8 mouse cellular contexts compared by ENCODE assay signal in the genomic region with DNA sequence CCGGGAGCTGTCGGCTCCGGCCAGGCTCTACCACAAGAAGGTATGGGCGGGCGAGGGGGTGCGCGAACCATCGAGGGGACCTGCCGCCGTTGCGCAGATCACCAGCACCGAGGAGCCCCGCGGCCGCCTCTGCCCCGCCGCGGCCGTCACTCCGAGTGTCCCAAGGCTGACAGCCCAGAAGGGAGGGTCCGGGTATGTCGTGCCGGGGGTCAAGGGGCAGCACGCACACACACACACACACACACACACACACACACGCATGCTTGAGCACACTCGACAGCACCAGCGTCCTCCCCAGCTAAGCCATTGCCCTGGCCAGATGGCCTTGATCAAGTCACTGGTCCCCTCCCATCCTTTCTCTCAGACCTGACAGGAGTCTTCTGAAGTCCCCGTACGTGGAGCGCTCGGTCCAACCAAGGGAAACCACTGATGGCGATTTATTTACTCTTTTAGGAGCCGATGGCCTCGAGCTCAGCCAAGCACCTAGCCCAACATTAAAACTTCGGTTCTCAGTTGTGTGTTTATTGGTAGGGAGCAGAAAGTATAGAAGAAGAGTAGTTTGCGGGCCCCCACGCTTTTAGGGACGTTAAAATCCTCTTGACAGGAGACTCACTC. TPM values are rescaled to one million over a fixed set of nuclear protein-coding genes. Genes with fewer than 3 reads are reported as not detected.
A peak's percentile ranks its signal among the peaks of the same experiment; 100 is the strongest.
DNase-seq lines count a peak whose midpoint lies in the region; ATAC-seq and TF ChIP-seq lines count a peak whose summit lies in the region.

No protein-coding gene starts in this region.

- TF ChIP-seq CTCF in bone marrow macrophage, adult 2 months (IDR thresholded peaks at IDR 0.05; ENCODE audit: low read depth, low read length) = no peak

- peaks cover 52% of the 10 kb centered on the region for H3K36me3 ChIP-seq in kidney, embryonic 15.5 days
- peaks cover 16% of the 10 kb centered on the region for H3K36me3 ChIP-seq in hindbrain, embryonic 16.5 days (ENCODE audit: control insufficient read depth, insufficient read depth, low read length)
- peaks cover 22% of the 10 kb centered on the region for H3K36me3 ChIP-seq in midbrain, embryonic 15.5 days (replicated peaks)

- peak overlapping the region; percentile 98 for H3K27ac ChIP-seq in kidney, embryonic 15.5 days
- peak overlapping the region; percentile 29; the same call in 1 of the 2 replicates for H3K27ac ChIP-seq in bone marrow macrophage, adult 2 months (ENCODE audit: insufficient read depth, low read depth, low read length)
- peak overlapping the region; percentile 99 for H3K27ac ChIP-seq in hindbrain, embryonic 16.5 days (ENCODE audit: low read depth, low read length)
- H3K27ac ChIP-seq in midbrain, embryonic 15.5 days = peak overlapping the region; percentile 99

- WGBS in kidney, embryonic 15.5 days = 1% methylated on average over 38 of the region's 38 CpGs
- WGBS in hindbrain, embryonic 16.5 days = 2% methylated on average over 26 of the region's 38 CpGs
- WGBS in midbrain, embryonic 15.5 days = 2% methylated on average over 31 of the region's 38 CpGs

- peaks cover 34% of the 10 kb centered on the region for H3K4me1 ChIP-seq in kidney, embryonic 15.5 days
- peaks cover 37% of the 10 kb centered on the region for H3K4me1 ChIP-seq in bone marrow macrophage, adult 2 months (ENCODE audit: control insufficient read depth, insufficient read depth, low read length)
- peaks cover 27% of the 10 kb centered on the region for H3K4me1 ChIP-seq in hindbrain, embryonic 16.5 days (ENCODE audit: control insufficient read depth, insufficient read depth, low read depth, low read length)
- peaks cover 32% of the 10 kb centered on the region for H3K4me1 ChIP-seq in midbrain, embryonic 15.5 days

- DNase-seq in kidney, postnatal 4 days = no peak
- DNase-seq in kidney, postnatal 10 days = no peak
- no peak for DNase-seq in kidney, adult 11 months

- H3K4me3 ChIP-seq in kidney, embryonic 15.5 days (replicated peaks) = peak overlapping the region; percentile 86
- peak overlapping the region; percentile 91 for H3K4me3 ChIP-seq in bone marrow macrophage, adult 2 months (ENCODE audit: insufficient read depth, low read length)
- peak overlapping the region; percentile 91 for H3K4me3 ChIP-seq in hindbrain, embryonic 16.5 days (ENCODE audit: low read length)
- peak overlapping the region; percentile 97 for H3K4me3 ChIP-seq in midbrain, embryonic 15.5 days

- H3K27me3 ChIP-seq in kidney, embryonic 15.5 days = no peaks in the 10 kb centered on the region
- H3K27me3 ChIP-seq in hindbrain, embryonic 16.5 days (replicated peaks; ENCODE audit: control insufficient read depth, insufficient read depth, low read length) = no peaks in the 10 kb centered on the region
- no peaks in the 10 kb centered on the region for H3K27me3 ChIP-seq in midbrain, embryonic 15.5 days (replicated peaks)

- no peaks in the 10 kb centered on the region for H3K9me3 ChIP-seq in kidney, embryonic 15.5 days (replicated peaks)
- H3K9me3 ChIP-seq in hindbrain, embryonic 16.5 days (ENCODE audit: control insufficient read depth, low read length) = no peaks in the 10 kb centered on the region
- H3K9me3 ChIP-seq in midbrain, embryonic 15.5 days = no peaks in the 10 kb centered on the region

- peak; percentile 62 for ATAC-seq in kidney, embryonic 15.5 days (replicated peaks; ENCODE audit: low FRiP score)
- peak; percentile 50 for ATAC-seq in hindbrain, embryonic 16.5 days
- no peak; the same call in 1 of the 2 replicates for ATAC-seq in midbrain, embryonic 15.5 days (replicated peaks)
- no peak for ATAC-seq in megakaryocyte-erythroid progenitor cell, adult 5-6 weeks (replicated peaks; ENCODE audit: low FRiP score, low TSS enrichment, poor library complexity, severe bottlenecking)

- H3K9ac ChIP-seq in kidney, embryonic 15.5 days = peak overlapping the region; percentile 95
- peak overlapping the region; percentile 93 for H3K9ac ChIP-seq in hindbrain, embryonic 16.5 days (ENCODE audit: low read depth, low read length)
- H3K9ac ChIP-seq in midbrain, embryonic 15.5 days = peak overlapping the region; percentile 95

- H3K4me2 ChIP-seq in kidney, embryonic 15.5 days = peak overlapping the region; percentile 92
- peak overlapping the region; percentile 94 for H3K4me2 ChIP-seq in hindbrain, embryonic 16.5 days (ENCODE audit: low read length)
- H3K4me2 ChIP-seq in midbrain, embryonic 15.5 days = peak overlapping the region; percentile 78

- TF ChIP-seq POLR2A in bone marrow macrophage, adult 2 months (IDR thresholded peaks at IDR 0.05; ENCODE audit: borderline replicate concordance, low read depth, low read length) = no peak

RNA-seq across cellular contexts. Expression of gene Iscu, which starts 0.5 kb away (rescaled TPM):
- 104 and 112 TPM in 2 replicates for polyA plus RNA-seq in kidney, embryonic 15.5 days (2015; fragmentation: Nextera tagmentation; extraction: Ambion mirVana)
- polyA plus RNA-seq in bone marrow macrophage, adult 2 months (2012; ENCODE audit: insufficient read depth, insufficient read length, missing spikeins) = 106 and 109 TPM in 2 replicates
- polyA plus RNA-seq in hindbrain, embryonic 16.5 days (2015; fragmentation: Nextera tagmentation; extraction: Ambion mirVana) = 86.8 and 94.0 TPM in 2 replicates
- polyA plus RNA-seq in midbrain, embryonic 15.5 days (2015; fragmentation: Nextera tagmentation; extraction: Ambion mirVana) = 75.4 and 78.4 TPM in 2 replicates
- total RNA-seq in megakaryocyte-erythroid progenitor cell, adult 5-6 weeks (2014; fragmentation: Nextera tagmentation) = 80.5 and 81.0 TPM in 2 replicates
- 63.1 and 68.9 TPM in 2 replicates for total RNA-seq in megakaryocyte-erythroid progenitor cell, adult 5-6 weeks (2017)

RNA-seq across cellular contexts. Expression of gene Sart3, which starts 0.7 kb away (rescaled TPM):
- 57.6 and 59.2 TPM in 2 replicates for polyA plus RNA-seq in kidney, embryonic 15.5 days (2015; fragmentation: Nextera tagmentation; extraction: Ambion mirVana)
- polyA plus RNA-seq in bone marrow macrophage, adult 2 months (2012; ENCODE audit: insufficient read depth, insufficient read length, missing spikeins) = 23.5 and 29.8 TPM in 2 replicates
- polyA plus RNA-seq in hindbrain, embryonic 16.5 days (2015; fragmentation: Nextera tagmentation; extraction: Ambion mirVana) = 37.7 and 39.0 TPM in 2 replicates
- 53.3 and 57.5 TPM in 2 replicates for polyA plus RNA-seq in midbrain, embryonic 15.5 days (2015; fragmentation: Nextera tagmentation; extraction: Ambion mirVana)
- 46.6 and 48.1 TPM in 2 replicates for total RNA-seq in megakaryocyte-erythroid progenitor cell, adult 5-6 weeks (2014; fragmentation: Nextera tagmentation)
- total RNA-seq in megakaryocyte-erythroid progenitor cell, adult 5-6 weeks (2017) = 38.6 and 45.5 TPM in 2 replicates

RNA-seq across cellular contexts. Expression of gene Tmem119, which starts 27.3 kb away (rescaled TPM):
- 50.4 and 52.1 TPM in 2 replicates for polyA plus RNA-seq in kidney, embryonic 15.5 days (2015; fragmentation: Nextera tagmentation; extraction: Ambion mirVana)
- 0.99 and 1.7 TPM in 2 replicates for polyA plus RNA-seq in bone marrow macrophage, adult 2 months (2012; ENCODE audit: insufficient read depth, insufficient read length, missing spikeins)
- 7.9 and 10.4 TPM in 2 replicates for polyA plus RNA-seq in hindbrain, embryonic 16.5 days (2015; fragmentation: Nextera tagmentation; extraction: Ambion mirVana)
- polyA plus RNA-seq in midbrain, embryonic 15.5 days (2015; fragmentation: Nextera tagmentation; extraction: Ambion mirVana) = 5.7 and 6.3 TPM in 2 replicates
- total RNA-seq in megakaryocyte-erythroid progenitor cell, adult 5-6 weeks (2014; fragmentation: Nextera tagmentation) = 0.46 TPM in 1 of 2 replicates, not detected in the other
- total RNA-seq in megakaryocyte-erythroid progenitor cell, adult 5-6 weeks (2017) = not detected in 2 replicates

RNA-seq across cellular contexts. Expression of gene Ficd, which starts 37.4 kb away (rescaled TPM):
- 4.8 and 6.1 TPM in 2 replicates for polyA plus RNA-seq in kidney, embryonic 15.5 days (2015; fragmentation: Nextera tagmentation; extraction: Ambion mirVana)
- polyA plus RNA-seq in bone marrow macrophage, adult 2 months (2012; ENCODE audit: insufficient read depth, insufficient read length, missing spikeins) = 3.0 and 3.7 TPM in 2 replicates
- polyA plus RNA-seq in hindbrain, embryonic 16.5 days (2015; fragmentation: Nextera tagmentation; extraction: Ambion mirVana) = 10.9 and 11.1 TPM in 2 replicates
- 10.4 and 10.7 TPM in 2 replicates for polyA plus RNA-seq in midbrain, embryonic 15.5 days (2015; fragmentation: Nextera tagmentation; extraction: Ambion mirVana)
- 1.6 and 2.0 TPM in 2 replicates for total RNA-seq in megakaryocyte-erythroid progenitor cell, adult 5-6 weeks (2014; fragmentation: Nextera tagmentation)
- total RNA-seq in megakaryocyte-erythroid progenitor cell, adult 5-6 weeks (2017) = 0.23 and 0.80 TPM in 2 replicates

RNA-seq across cellular contexts. Expression of gene 1700069L16Rik, which starts 48.4 kb away (rescaled TPM):
- polyA plus RNA-seq in kidney, embryonic 15.5 days (2015; fragmentation: Nextera tagmentation; extraction: Ambion mirVana) = not detected in 2 replicates
- polyA plus RNA-seq in bone marrow macrophage, adult 2 months (2012; ENCODE audit: insufficient read depth, insufficient read length, missing spikeins) = not detected in 2 replicates
- not detected in 2 replicates for polyA plus RNA-seq in hindbrain, embryonic 16.5 days (2015; fragmentation: Nextera tagmentation; extraction: Ambion mirVana)
- not detected in 2 replicates for polyA plus RNA-seq in midbrain, embryonic 15.5 days (2015; fragmentation: Nextera tagmentation; extraction: Ambion mirVana)
- not detected in 2 replicates for total RNA-seq in megakaryocyte-erythroid progenitor cell, adult 5-6 weeks (2014; fragmentation: Nextera tagmentation)
- not detected in 2 replicates for total RNA-seq in megakaryocyte-erythroid progenitor cell, adult 5-6 weeks (2017)

Comparison
In these comparisons a context has a peak if more than half of its experiments do, and no peak if none do; other contexts are left out.
1. ATAC-seq: peak in kidney, embryonic 15.5 days (single experiment) and hindbrain, embryonic 16.5 days (single experiment); none in midbrain, embryonic 15.5 days (single experiment) and megakaryocyte-erythroid progenitor cell, adult 5-6 weeks (single experiment).
2. H3K27ac ChIP-seq: peak in every context shown above with its lines; median percentile 99 in hindbrain, embryonic 16.5 days; 99 in midbrain, embryonic 15.5 days; 98 in kidney, embryonic 15.5 days; 29 in bone marrow macrophage, adult 2 months.
3. Peak in every context shown above with its lines, with median percentiles within 50 percentile points of each other: H3K4me2 ChIP-seq, H3K4me3 ChIP-seq and H3K9ac ChIP-seq.